Mouse (Mus musculus): Measurements from ENCODE around the gene Mier3.

DNA sequence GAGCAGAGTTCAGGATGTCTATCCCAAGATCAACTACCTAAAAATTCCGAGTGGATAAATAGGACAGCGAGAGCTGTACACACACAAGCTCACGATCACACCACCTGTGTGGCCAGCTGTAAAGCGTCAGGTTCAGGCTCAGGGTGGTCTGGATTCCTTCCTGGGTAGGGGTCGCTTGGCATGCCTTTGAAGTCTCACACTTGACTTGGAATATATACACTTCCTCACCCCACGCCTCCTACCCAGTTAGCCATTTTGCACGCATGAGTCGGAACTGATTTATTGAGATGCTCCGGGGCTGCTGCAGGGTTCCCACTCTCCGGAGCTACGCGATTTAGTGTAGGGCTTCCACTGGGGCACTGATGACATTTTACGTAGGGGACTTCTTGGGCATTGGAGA is 20.7 kb upstream of the Mier3 start:
- TF ChIP-seq CTCF (IDR thresholded peaks at IDR 0.05; ENCODE audit: low read depth) = no peak
- no peak for TF ChIP-seq EP300 (optimal IDR thresholded peaks at IDR 0.05)

Data from stomach, postnatal 0 days (tissue).